Mouse (Mus musculus) activated CD4-positive, CD25-positive, alpha-beta regulatory T cell (primary cell): Measurements from ENCODE around the gene Alox12. TPM values are rescaled to one million over a fixed set of nuclear protein-coding genes. Genes with fewer than 3 reads are reported as not detected.

Experiments
- polyA plus RNA-seq, 2 experiments: library from polyadenylated mRNA; unstranded; fragments of 100-300 nt; shearing (Covaris generic); gene quantifications; one replicate each; pipeline ENCODE4 v1.2.1; 2017

The Alox12 gene
- not detected for polyA plus RNA-seq

DNA sequence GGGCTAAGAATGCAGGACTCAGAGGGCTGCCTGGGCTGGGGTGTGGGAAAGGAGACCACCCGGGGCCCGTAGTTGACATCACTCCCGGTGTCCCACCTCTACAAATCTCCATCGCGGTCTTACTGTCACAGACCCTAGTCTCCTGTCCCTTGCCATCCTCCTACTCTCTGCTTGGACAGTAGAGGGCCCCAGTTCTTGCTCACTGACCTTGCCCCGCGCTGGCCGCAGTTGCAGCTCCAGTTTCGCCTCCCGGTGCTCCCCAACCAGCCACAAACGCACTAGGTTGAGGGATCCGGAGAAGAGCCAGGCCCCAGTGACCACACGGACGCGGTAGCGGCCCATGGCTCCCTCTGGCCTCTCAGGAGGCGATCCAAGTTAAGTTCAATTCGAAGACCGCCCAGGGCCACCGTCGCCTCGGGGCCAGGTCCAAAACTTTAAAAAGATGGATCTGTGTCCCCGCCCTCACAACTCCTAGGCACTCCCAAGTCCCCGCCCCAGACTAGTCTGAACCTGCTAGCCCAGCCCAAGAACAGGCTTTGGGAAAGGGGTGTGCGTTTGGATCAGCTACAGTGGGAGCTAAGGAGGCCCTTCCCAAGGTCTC lies at the start of gene Alox12:
Gene Alox12, minus strand, starts transcription at position 423 of the 601 bp plus-strand sequence.

DNA sequence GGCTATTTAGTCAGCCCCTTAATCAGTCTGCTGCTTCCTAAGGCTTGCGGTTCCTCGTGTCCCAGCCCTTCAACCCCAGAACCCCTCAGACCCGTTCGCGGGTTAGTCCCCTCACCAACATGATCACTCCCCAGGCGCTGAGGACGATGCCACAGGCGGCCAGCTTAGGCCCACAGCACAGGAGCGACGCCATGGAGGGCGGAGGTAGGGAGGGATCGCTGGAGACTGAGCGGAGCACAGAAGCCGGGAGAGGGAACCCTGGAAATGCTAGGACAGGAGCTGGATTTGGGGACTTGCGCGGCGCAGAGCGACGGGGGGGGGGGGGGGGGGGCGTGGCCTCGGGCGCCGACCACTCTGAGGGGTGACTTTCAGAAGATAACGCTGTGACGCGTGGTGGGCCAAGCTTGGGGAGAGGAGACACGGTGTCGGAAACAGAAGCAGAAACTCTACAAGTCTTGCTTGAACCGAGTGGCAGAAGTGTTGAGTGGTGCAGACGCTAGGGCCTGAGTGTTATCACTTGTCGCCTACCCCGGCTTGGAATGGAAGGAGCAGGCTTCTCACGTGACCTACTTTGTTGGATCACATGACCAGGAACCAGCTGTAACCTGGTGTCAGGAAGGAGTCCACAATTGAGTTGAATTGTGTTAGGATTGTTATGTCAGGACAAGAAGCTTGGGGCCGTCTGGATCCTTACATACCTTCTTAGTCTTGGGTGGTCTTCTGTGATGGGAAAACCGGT lies 15.4 kb downstream of the Alox12 start, which contains the start of the genes Gm21988 and Rnasek:
Gene Gm21988, minus strand, starts transcription at position 290 of the 739 bp plus-strand sequence.
Gene Rnasek, minus strand, starts transcription at position 302 of the 739 bp plus-strand sequence.

GRCm38 (mm10) chr11:70237457-70238167 lies 17.5 kb downstream of the Alox12 start, which contains the start of gene 0610010K14Rik:
Gene 0610010K14Rik, minus strand, starts transcription at chr11:70237914.

GRCm38 (mm10) chr11:70229260-70230010 lies 25.7 kb downstream of the Alox12 start, which contains the start of gene Bcl6b:
Gene Bcl6b, minus strand, starts transcription at chr11:70229798.

DNA sequence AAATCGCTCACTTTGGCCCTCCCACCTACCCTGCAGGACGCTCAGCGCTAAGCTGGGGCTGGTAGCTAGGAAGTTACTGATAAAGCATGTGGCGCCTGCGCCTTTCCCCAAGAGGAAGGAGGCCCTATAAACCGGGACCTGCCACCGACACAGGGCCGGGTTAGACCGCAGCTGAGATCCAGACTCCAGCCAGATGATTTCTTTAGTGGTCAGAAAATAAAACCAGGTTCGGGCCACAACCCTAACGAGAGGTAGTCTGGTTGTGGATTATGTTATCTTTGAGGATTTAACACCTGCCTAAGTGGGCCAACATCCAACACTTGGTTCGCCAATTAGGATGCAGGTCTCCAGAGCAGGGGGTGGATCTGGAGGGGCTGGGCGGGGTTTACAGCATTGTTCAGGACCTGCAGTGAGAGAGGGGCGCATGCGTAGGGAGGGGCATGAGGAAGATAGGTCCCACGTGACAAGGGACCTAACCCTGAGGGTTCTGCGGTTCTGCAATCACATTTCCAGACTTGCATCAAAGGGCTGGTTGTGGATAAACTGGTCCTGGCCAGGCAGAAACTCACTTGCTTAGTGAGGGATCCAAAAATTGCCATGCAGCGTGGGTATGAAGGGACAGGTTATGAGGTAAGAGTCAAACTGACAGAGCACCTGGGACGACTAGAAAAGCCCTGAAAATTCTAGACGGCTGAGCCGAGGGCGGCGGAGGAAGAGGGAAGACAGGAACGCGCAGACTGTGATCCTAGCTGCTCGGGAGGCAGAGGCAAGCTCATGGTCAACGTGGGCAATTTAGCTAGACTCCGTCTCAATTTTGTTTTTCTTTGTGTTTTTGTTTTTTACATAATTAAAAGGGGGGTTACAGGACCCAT lies 34.2 kb downstream of the Alox12 start, which contains the start of gene Slc16a13:
Gene Slc16a13, minus strand, starts transcription at position 334 of the 872 bp plus-strand sequence.

GRCm38 (mm10) chr11:70212423-70212822 lies 42.7 kb downstream of the Alox12 start, which contains the start of gene Slc16a11:
Gene Slc16a11, plus strand, starts transcription at chr11:70212752.

Other genes starting within 250 kb of the Alox12 start
- gene Acadvl, start 239.9 kb downstream of the Alox12 start, polyA plus RNA-seq: 100 to 1,000 TPM; 104 to 130 TPM
- 1 to 10 TPM; 5.6 to 5.7 TPM for gene Dlg4, start 238.4 kb downstream of the Alox12 start, polyA plus RNA-seq
- gene Asgr1, start 201.3 kb downstream of the Alox12 start, polyA plus RNA-seq: not detected
- not detected for gene Asgr2, start 162.7 kb downstream of the Alox12 start, polyA plus RNA-seq
- gene Mgl2, start 125.0 kb downstream of the Alox12 start, polyA plus RNA-seq: under 1 TPM; 0.32 to 0.76 TPM
- gene Clec10a, start 99.2 kb downstream of the Alox12 start, polyA plus RNA-seq: 1 to 10 TPM in 1 of 2 experiments, not detected in 1; 5.3 TPM
- under 1 TPM; 0.21 to 0.60 TPM for gene Slc16a11, start 42.6 kb downstream of the Alox12 start, polyA plus RNA-seq
- 1 to 10 TPM; 2.8 to 3.6 TPM for gene Slc16a13, start 34.3 kb downstream of the Alox12 start, polyA plus RNA-seq
- not detected for gene Bcl6b, start 25.6 kb downstream of the Alox12 start, polyA plus RNA-seq
- gene 0610010K14Rik, start 17.4 kb downstream of the Alox12 start, polyA plus RNA-seq: 100 to 1,000 TPM; 171 to 200 TPM
- 1 to 10 TPM; 5.1 to 5.8 TPM for gene Gm21988, start 15.5 kb downstream of the Alox12 start, polyA plus RNA-seq
- 100 to 1,000 TPM; 279 to 287 TPM for gene Rnasek, start 15.5 kb downstream of the Alox12 start, polyA plus RNA-seq
- under 1 TPM in 1 of 2 experiments, not detected in 1; 0.26 TPM for gene Alox12e, start 67.3 kb upstream of the Alox12 start, polyA plus RNA-seq
- 1 to 10 TPM in 1 of 2 experiments, under 1 TPM in 1; 0.67 to 2.4 TPM for gene Alox15, start 96.7 kb upstream of the Alox12 start, polyA plus RNA-seq
- gene Pelp1, start 154.7 kb upstream of the Alox12 start, polyA plus RNA-seq: 10 to 100 TPM in 1 of 2 experiments, 1 to 10 TPM in 1; 8.7 to 12.7 TPM
- gene Arrb2, start 177.3 kb upstream of the Alox12 start, polyA plus RNA-seq: 100 to 1,000 TPM; 315 to 338 TPM
- gene Med11, start 196.6 kb upstream of the Alox12 start, polyA plus RNA-seq: 10 to 100 TPM; 74.9 to 86.6 TPM
- gene Zmynd15, start 204.1 kb upstream of the Alox12 start, polyA plus RNA-seq: not detected
- gene Cxcl16, start 204.6 kb upstream of the Alox12 start, polyA plus RNA-seq: 1 to 10 TPM in 1 of 2 experiments, under 1 TPM in 1; 0.62 to 3.5 TPM
- 1 to 10 TPM; 1.9 to 3.4 TPM for gene Tm4sf5, start 249.9 kb upstream of the Alox12 start, polyA plus RNA-seq